Mouse (Mus musculus): Measurements from ENCODE around the gene Gm10665. TPM values are rescaled to one million over a fixed set of nuclear protein-coding genes. Genes with fewer than 3 reads are reported as not detected.
"Not testable (repeated sequence)": the region's sequence is repeated elsewhere in the genome, so short reads cannot be mapped to it uniquely, and the experiment has no call there.

Gm10665 gene
- not detected for total RNA-seq (2021)
- long read RNA-seq, experiment 1 = 0 reads
- long read RNA-seq, experiment 2 = 0 reads

DNA sequence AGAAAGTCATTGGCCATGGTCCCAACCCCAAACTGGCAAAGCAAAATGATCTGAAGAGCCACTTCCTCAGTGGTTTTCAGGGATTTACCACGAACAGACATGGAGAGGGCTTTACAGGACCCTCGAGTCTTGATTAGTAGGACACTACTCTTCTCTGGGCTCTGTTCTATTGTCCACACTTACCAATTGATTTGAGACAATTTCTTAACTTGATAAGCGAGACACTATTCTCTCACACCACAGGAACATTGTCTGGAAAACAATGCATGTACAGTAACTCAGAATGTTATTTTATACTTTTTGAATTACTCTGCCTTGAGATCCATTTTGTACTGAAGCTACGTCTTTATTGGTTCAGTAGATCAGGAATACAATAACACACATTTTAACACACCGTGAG lies at the start of gene Gm10665:
Gene Gm10665 (minus strand): TSS at position 101 of the 400 bp plus-strand sequence.
- not testable (repeated sequence) for DNase-seq

DNA sequence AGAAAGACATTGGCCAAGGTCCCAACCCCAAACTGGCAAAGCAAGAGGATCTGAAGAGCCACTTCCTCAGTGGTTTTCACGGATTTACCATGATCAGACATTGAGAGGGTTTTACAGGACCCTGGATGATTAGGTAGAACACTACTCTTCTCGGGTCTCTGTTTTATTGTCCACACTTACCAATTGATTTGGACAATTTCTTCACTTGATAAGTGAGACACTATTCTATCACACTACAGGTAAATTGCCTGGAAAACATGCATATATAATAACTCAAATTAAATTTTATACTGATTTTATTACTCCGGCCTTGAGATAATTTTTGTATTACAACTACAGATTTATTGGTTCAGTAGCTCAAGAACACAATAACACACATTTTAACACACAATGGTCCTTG lies 35.7 kb upstream of the Gm10665 start, which contains the start of gene Vmn1r151:
Gene Vmn1r151 (minus strand): TSS at position 101 of the 400 bp plus-strand sequence.
- not testable (repeated sequence) for DNase-seq

DNA sequence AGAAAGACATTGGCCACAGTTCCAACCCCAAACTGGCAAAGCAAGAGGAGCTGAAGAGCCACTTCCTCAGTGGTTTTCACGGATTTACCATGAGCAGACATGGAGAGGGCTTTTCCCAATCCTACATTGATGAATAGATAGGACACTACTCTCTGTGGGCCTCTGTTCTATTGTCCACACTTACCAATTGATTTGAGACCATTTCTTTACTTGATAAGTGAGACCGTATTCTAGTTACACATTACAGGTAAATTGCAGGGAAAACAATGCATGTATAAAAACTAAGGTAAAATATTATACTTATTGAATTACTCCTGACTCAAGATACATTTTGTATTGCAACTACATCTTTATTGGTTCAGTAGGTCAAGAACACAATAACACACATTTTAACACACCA lies 25.7 kb downstream of the Gm10665 start, which contains the start of gene Vmn1r149:
Gene Vmn1r149 (minus strand): TSS at position 101 of the 400 bp plus-strand sequence.
- DNase-seq = not testable (repeated sequence)

DNA sequence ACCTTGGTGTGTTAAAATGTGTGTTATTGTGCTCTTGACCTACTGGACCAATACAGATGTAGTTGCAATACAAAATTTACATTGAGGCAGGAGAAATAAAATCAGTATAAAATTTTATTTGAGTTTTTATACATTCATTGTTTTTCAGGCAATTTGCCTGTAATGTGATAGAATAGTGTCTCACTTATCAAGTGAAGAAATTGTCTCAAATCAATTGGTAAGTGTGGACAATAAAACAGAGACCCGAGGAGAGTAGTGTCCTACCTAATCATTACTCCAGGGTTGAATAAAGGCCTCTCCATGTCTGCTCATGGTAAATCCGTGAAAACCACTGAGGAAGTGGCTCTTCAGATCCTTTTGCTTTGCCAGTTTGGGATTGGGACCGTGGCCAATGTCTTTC lies 50.6 kb downstream of the Gm10665 start, which contains the start of gene Vmn1r148:
Gene Vmn1r148 (plus strand): TSS at position 301 of the 400 bp plus-strand sequence.
- DNase-seq = not testable (repeated sequence)

Other genes starting within 250 kb of the Gm10665 start
- not detected for gene Gm8453, start 234.6 kb downstream of the Gm10665 start, total RNA-seq (2021)
- not detected for gene Gm4187, start 134.4 kb downstream of the Gm10665 start, total RNA-seq (2021)
- not detected for gene Gm8660, start 93.0 kb downstream of the Gm10665 start, total RNA-seq (2021)
- gene Vmn1r148, start 50.5 kb downstream of the Gm10665 start, total RNA-seq (2021) = not detected
- gene Vmn1r149, start 25.8 kb downstream of the Gm10665 start, total RNA-seq (2021) = not detected
- gene Vmn1r151, start 35.6 kb upstream of the Gm10665 start, total RNA-seq (2021) = not detected
- gene Vmn1r152, start 58.9 kb upstream of the Gm10665 start, total RNA-seq (2021) = not detected
- gene Gm8677, start 70.8 kb upstream of the Gm10665 start, total RNA-seq (2021) = not detected
- gene Gm4201, start 101.3 kb upstream of the Gm10665 start, total RNA-seq (2021) = not detected
- gene Gm4565, start 124.1 kb upstream of the Gm10665 start, total RNA-seq (2021) = not detected
- not detected for gene Vmn1r155, start 193.9 kb upstream of the Gm10665 start, total RNA-seq (2021)
- gene Gm8693, start 228.2 kb upstream of the Gm10665 start, total RNA-seq (2021) = not detected